25 mouse cellular contexts compared by ENCODE assay signal in the genomic region with DNA sequence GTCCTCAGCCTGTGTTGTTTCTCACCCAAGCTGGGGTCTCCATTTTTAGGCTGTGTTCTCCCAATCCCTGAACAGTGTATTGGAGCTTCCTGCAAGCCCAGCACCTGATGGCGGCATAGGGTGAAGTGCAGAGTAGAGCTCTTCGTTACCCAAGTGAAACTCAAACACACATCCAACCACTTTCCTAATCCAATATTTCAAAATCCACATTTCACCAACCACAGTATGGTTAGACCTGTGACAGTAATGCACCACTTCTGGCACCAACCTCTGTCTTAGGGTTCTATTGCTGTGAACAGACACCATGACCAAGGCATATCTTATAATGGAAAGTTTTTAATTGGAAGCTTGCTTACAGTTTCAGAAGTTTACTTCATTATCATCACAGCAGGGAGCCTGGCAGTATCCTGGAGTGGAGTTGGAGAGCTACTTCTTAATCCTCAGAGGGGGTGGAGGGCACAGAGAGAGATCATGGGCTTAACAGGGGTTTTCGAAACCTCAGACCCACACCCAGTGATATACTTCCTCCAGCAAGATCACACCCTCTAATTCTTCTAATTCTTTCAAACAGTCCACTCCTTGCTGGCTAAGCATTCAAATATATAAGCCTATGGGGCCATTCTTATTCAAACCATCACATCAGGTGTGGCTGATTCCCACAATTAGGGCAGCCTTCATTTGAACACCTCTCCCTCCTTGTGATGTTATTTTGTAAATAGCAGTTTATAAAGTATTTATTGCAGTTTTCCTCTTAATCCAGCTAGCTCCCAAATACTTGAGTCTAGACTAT. TPM values are rescaled to one million over a fixed set of nuclear protein-coding genes. Genes with fewer than 3 reads are reported as not detected.
DNase-seq lines count a peak whose midpoint lies in the region; ATAC-seq and TF ChIP-seq lines count a peak whose summit lies in the region.
"Had no signal": no experiment of that assay in that cellular context is flagged by ENCODE, and none has a peak within 500 bp of the region (broad histone marks: within the 10 kb centered on the region; RNA-seq: fewer than 3 reads in every experiment).

No protein-coding gene starts in this region.

- no peaks in the 10 kb centered on the region for H3K9me3 ChIP-seq in liver, embryonic 14.5 days (ENCODE audit: control insufficient read depth, low read length)
- H3K9me3 ChIP-seq in liver, embryonic 12.5 days (replicated peaks) = no peaks in the 10 kb centered on the region
- no peaks in the 10 kb centered on the region for H3K9me3 ChIP-seq in forebrain, embryonic 10.5 days
- H3K9me3 ChIP-seq: heart, embryonic 10.5 days; hindbrain, embryonic 15.5 days; liver, embryonic 13.5 days; neural tube, embryonic 13.5 days had no signal

- ATAC-seq in liver, embryonic 14.5 days (ENCODE audit: insufficient read depth) = no peak
- ATAC-seq in liver, embryonic 12.5 days = no peak
- ATAC-seq: forebrain, postnatal 0 days had no signal

- H3K4me1 ChIP-seq in liver, embryonic 14.5 days (replicated peaks; ENCODE audit: control insufficient read depth in 2 of 2, insufficient read depth in 2 of 2, low read length in 1 of 2) = no peaks in the 10 kb centered on the region
- no peaks in the 10 kb centered on the region for H3K4me1 ChIP-seq in liver, embryonic 12.5 days
- no peaks in the 10 kb centered on the region for H3K4me1 ChIP-seq in forebrain, embryonic 10.5 days
- H3K4me1 ChIP-seq: heart, embryonic 10.5 days; hindbrain, embryonic 15.5 days; liver, embryonic 13.5 days; neural tube, embryonic 13.5 days had no signal

- H3K4me3 ChIP-seq in liver, embryonic 14.5 days (ENCODE audit: insufficient read depth in 1 of 2, low read depth in 2 of 2, low read length in 2 of 2) = no peak overlapping the region
- no peak overlapping the region for H3K4me3 ChIP-seq in liver, embryonic 12.5 days
- H3K4me3 ChIP-seq in macrophage (ENCODE audit: inconsistent target) = peak overlapping the region; percentile 31
- H3K4me3 ChIP-seq in forebrain, embryonic 10.5 days = no peak overlapping the region
- H3K4me3 ChIP-seq: heart, embryonic 10.5 days; hindbrain, embryonic 15.5 days; liver, embryonic 13.5 days; neural tube, embryonic 13.5 days had no signal

- no peak for DNase-seq in liver, embryonic 14.5 days (ENCODE audit: low read depth in 3 of 3, low spot score in 3 of 3)
- DNase-seq in ZHBTc4 (ENCODE audit: low read depth, low spot score) = peak; percentile 44
- DNase-seq in forebrain, embryonic 10.5 days (ENCODE audit: extremely low spot score, low spot score) = no peak
- DNase-seq in layer of hippocampus, adult 8-10 months (ENCODE audit: low spot score in 2 of 2) = no peak
- no peak for DNase-seq in natural killer cell, adult 2 months (ENCODE audit: low spot score in 2 of 2)
- DNase-seq: adrenal gland, postnatal 10 days; cerebellum, adult 8-10 months; forebrain, postnatal 0 days; gastrocnemius, postnatal 36 days; kidney, adult 2 months; liver, embryonic 13.5 days; midbrain, embryonic 14.5 days; thymus, postnatal 14 days had no signal

- peaks cover 37% of the 10 kb centered on the region; the same call in 1 of the 2 replicates for H3K79me2 ChIP-seq in macrophage (ENCODE audit: inconsistent target)

- H3K4me2 ChIP-seq in liver, embryonic 14.5 days (ENCODE audit: low read depth) = peak overlapping the region; percentile 8; the same call in 1 of the 2 replicates
- H3K4me2 ChIP-seq in liver, embryonic 12.5 days = no peak overlapping the region
- H3K4me2 ChIP-seq: hindbrain, embryonic 15.5 days; liver, embryonic 13.5 days; neural tube, embryonic 13.5 days had no signal

- H3K36me3 ChIP-seq in liver, embryonic 14.5 days (replicated peaks; ENCODE audit: control insufficient read depth, insufficient read depth, low read depth) = no peaks in the 10 kb centered on the region
- no peaks in the 10 kb centered on the region for H3K36me3 ChIP-seq in liver, embryonic 12.5 days
- H3K36me3 ChIP-seq in macrophage (ENCODE audit: inconsistent target) = no peaks in the 10 kb centered on the region
- H3K36me3 ChIP-seq in forebrain, embryonic 10.5 days (replicated peaks) = no peaks in the 10 kb centered on the region
- H3K36me3 ChIP-seq: heart, embryonic 10.5 days; hindbrain, embryonic 15.5 days; liver, embryonic 13.5 days; neural tube, embryonic 13.5 days had no signal

- TF ChIP-seq CTCF in liver, embryonic 14.5 days (IDR thresholded peaks at IDR 0.05; ENCODE audit: low read depth) = no peak

- no peaks in the 10 kb centered on the region for H3K27me3 ChIP-seq in liver, embryonic 14.5 days (ENCODE audit: control insufficient read depth, insufficient read depth, low read length)
- H3K27me3 ChIP-seq in liver, embryonic 12.5 days (replicated peaks) = no peaks in the 10 kb centered on the region
- no peaks in the 10 kb centered on the region for H3K27me3 ChIP-seq in forebrain, embryonic 10.5 days (ENCODE audit: poor library complexity, severe bottlenecking)
- H3K27me3 ChIP-seq: hindbrain, embryonic 15.5 days; liver, embryonic 13.5 days; neural tube, embryonic 13.5 days had no signal

- no peak overlapping the region for H3K9ac ChIP-seq in liver, embryonic 14.5 days (replicated peaks)
- no peak overlapping the region for H3K9ac ChIP-seq in liver, embryonic 12.5 days
- H3K9ac ChIP-seq: forebrain, postnatal 0 days; hindbrain, embryonic 15.5 days; liver, embryonic 13.5 days; neural tube, embryonic 13.5 days had no signal

- no peak for TF ChIP-seq EP300 in liver, embryonic 14.5 days (IDR thresholded peaks at IDR 0.05; ENCODE audit: low read depth)

- 70% methylated on average over 3 of the region's 3 CpGs for WGBS in liver, embryonic 14.5 days (ENCODE audit: insufficient replicate concordance)
- WGBS in liver, embryonic 12.5 days (ENCODE audit: insufficient replicate concordance) = 84% methylated on average over 3 of the region's 3 CpGs
- 96% methylated on average over 3 of the region's 3 CpGs for WGBS in macrophage (ENCODE audit: missing documents)
- 87% methylated on average over 3 of the region's 3 CpGs for WGBS in forebrain, embryonic 10.5 days

- H3K27ac ChIP-seq in liver, embryonic 14.5 days = no peak overlapping the region
- H3K27ac ChIP-seq in liver, embryonic 12.5 days = no peak overlapping the region
- H3K27ac ChIP-seq in macrophage = peak overlapping the region; percentile 56; the same call in 1 of the 2 replicates
- no peak overlapping the region for H3K27ac ChIP-seq in forebrain, embryonic 10.5 days
- H3K27ac ChIP-seq: heart, embryonic 10.5 days; hindbrain, embryonic 15.5 days; kidney, postnatal 0 days; liver, embryonic 13.5 days; neural tube, embryonic 13.5 days had no signal

RNA-seq across cellular contexts. Expression of a gene that starts 6.0 kb away (rescaled TPM):
- 41.4 and 65.9 TPM in 2 replicates for polyA plus RNA-seq in liver, embryonic 14.5 days (2012; rRNA removed)
- not detected in 2 replicates for polyA plus RNA-seq in liver, embryonic 14.5 days (2014; fragmentation: Nextera tagmentation; extraction: Ambion mirVana)
- not detected in 2 replicates for polyA plus RNA-seq in liver, embryonic 12.5 days (2016; fragmentation: Nextera tagmentation; extraction: Ambion mirVana)
- 100 to 1,000 TPM in 4 of 26 experiments, 10 to 100 TPM in 21, 1 to 10 TPM in 1; 9.3 to 149 (median 66.7) TPM for total RNA-seq in macrophage (2018; cell fraction: chromatin; rRNA removed)
- 100 to 1,000 TPM; 115 to 754 (median 414) TPM for total RNA-seq in macrophage (2018; cell fraction: cytosol; rRNA removed)
- 100 to 1,000 TPM in 8 of 26 experiments, 10 to 100 TPM in 13, 1 to 10 TPM in 1, not detected in 4; 5.0 to 237 (median 44.2) TPM for total RNA-seq in macrophage (2018; cell fraction: nucleus; rRNA removed)
- polyA plus RNA-seq in macrophage (2018) = 224 to 377 TPM (median 317 TPM) in 3 replicates
- polyA plus RNA-seq in forebrain, embryonic 10.5 days (2016; fragmentation: Nextera tagmentation; extraction: Ambion mirVana) = not detected in 2 replicates
- 10 to 100 TPM in 3 of 4 experiments, 1 to 10 TPM in 1; 8.5 to 15.5 (median 10.8) TPM for total RNA-seq in layer of hippocampus, adult 8-10 months (2022)
- polyA plus RNA-seq: embryonic facial prominence, embryonic 11.5 days; forebrain, embryonic 11.5 days; forebrain, postnatal 0 days; heart, embryonic 10.5 days; heart, embryonic 16.5 days; hindbrain, embryonic 15.5 days; intestine, embryonic 14.5 days; kidney, postnatal 0 days; limb, embryonic 11.5 days; liver, embryonic 13.5 days; lung, embryonic 16.5 days; neural tube, embryonic 13.5 days had no signal

RNA-seq across cellular contexts. Expression of a gene that starts 7.4 kb away (rescaled TPM):
- polyA plus RNA-seq in liver, embryonic 14.5 days (2012; rRNA removed) = 65.8 and 81.4 TPM in 2 replicates
- polyA plus RNA-seq in liver, embryonic 14.5 days (2014; fragmentation: Nextera tagmentation; extraction: Ambion mirVana) = 87.0 and 91.4 TPM in 2 replicates
- polyA plus RNA-seq in liver, embryonic 12.5 days (2016; fragmentation: Nextera tagmentation; extraction: Ambion mirVana) = 75.0 and 76.1 TPM in 2 replicates
- 100 to 1,000 TPM in 20 of 26 experiments, 10 to 100 TPM in 6; 59.3 to 486 (median 206) TPM for total RNA-seq in macrophage (2018; cell fraction: chromatin; rRNA removed)
- total RNA-seq in macrophage (2018; cell fraction: cytosol; rRNA removed) = 1,000 to 10,000 TPM in 1 of 26 experiments, 100 to 1,000 TPM in 25; 145 to 1,031 (median 495) TPM
- 100 to 1,000 TPM; 115 to 714 (median 460) TPM for total RNA-seq in macrophage (2018; cell fraction: nucleus; rRNA removed)
- polyA plus RNA-seq in macrophage (2018) = 39.2 to 329 TPM (median 249 TPM) in 3 replicates
- polyA plus RNA-seq in forebrain, embryonic 10.5 days (2016; fragmentation: Nextera tagmentation; extraction: Ambion mirVana) = 82.4 and 83.6 TPM in 2 replicates
- 10 to 100 TPM; 14.9 to 21.4 (median 18.2) TPM for total RNA-seq in layer of hippocampus, adult 8-10 months (2022)

RNA-seq across cellular contexts. Expression of a gene that starts 7.7 kb away (rescaled TPM):
- 16.7 and 24.7 TPM in 2 replicates for polyA plus RNA-seq in liver, embryonic 14.5 days (2012; rRNA removed)
- 16.9 and 18.7 TPM in 2 replicates for polyA plus RNA-seq in liver, embryonic 14.5 days (2014; fragmentation: Nextera tagmentation; extraction: Ambion mirVana)
- 26.1 and 30.6 TPM in 2 replicates for polyA plus RNA-seq in liver, embryonic 12.5 days (2016; fragmentation: Nextera tagmentation; extraction: Ambion mirVana)
- total RNA-seq in macrophage (2018; cell fraction: chromatin; rRNA removed) = 100 to 1,000 TPM in 24 of 26 experiments, 10 to 100 TPM in 2; 81.0 to 269 (median 166) TPM
- 100 to 1,000 TPM in 17 of 26 experiments, 10 to 100 TPM in 9; 54.4 to 124 (median 104) TPM for total RNA-seq in macrophage (2018; cell fraction: cytosol; rRNA removed)
- 100 to 1,000 TPM; 107 to 285 (median 147) TPM for total RNA-seq in macrophage (2018; cell fraction: nucleus; rRNA removed)
- 52.7 to 128 TPM (median 76.1 TPM) in 3 replicates for polyA plus RNA-seq in macrophage (2018)
- polyA plus RNA-seq in forebrain, embryonic 10.5 days (2016; fragmentation: Nextera tagmentation; extraction: Ambion mirVana) = 44.8 and 45.3 TPM in 2 replicates
- 100 to 1,000 TPM in 1 of 4 experiments, 10 to 100 TPM in 3; 87.5 to 104 (median 94.3) TPM for total RNA-seq in layer of hippocampus, adult 8-10 months (2022)

RNA-seq across cellular contexts. Expression of a gene that starts 13.5 kb away (rescaled TPM):
- polyA plus RNA-seq in liver, embryonic 14.5 days (2012; rRNA removed) = 34.5 and 51.3 TPM in 2 replicates
- 85.7 and 90.8 TPM in 2 replicates for polyA plus RNA-seq in liver, embryonic 14.5 days (2014; fragmentation: Nextera tagmentation; extraction: Ambion mirVana)
- polyA plus RNA-seq in liver, embryonic 12.5 days (2016; fragmentation: Nextera tagmentation; extraction: Ambion mirVana) = 144 and 147 TPM in 2 replicates
- 10 to 100 TPM in 1 of 26 experiments, 1 to 10 TPM in 25; 1.3 to 13.7 (median 4.0) TPM for total RNA-seq in macrophage (2018; cell fraction: chromatin; rRNA removed)
- 10 to 100 TPM; 14.0 to 29.3 (median 21.1) TPM for total RNA-seq in macrophage (2018; cell fraction: cytosol; rRNA removed)
- total RNA-seq in macrophage (2018; cell fraction: nucleus; rRNA removed) = 10 to 100 TPM in 5 of 26 experiments, 1 to 10 TPM in 21; 3.2 to 20.0 (median 6.8) TPM
- polyA plus RNA-seq in macrophage (2018) = 33.4 to 83.1 TPM (median 37.9 TPM) in 3 replicates
- polyA plus RNA-seq in forebrain, embryonic 10.5 days (2016; fragmentation: Nextera tagmentation; extraction: Ambion mirVana) = 503 and 517 TPM in 2 replicates
- total RNA-seq in layer of hippocampus, adult 8-10 months (2022) = 10 to 100 TPM; 61.2 to 67.5 (median 64.1) TPM

RNA-seq across cellular contexts. Expression of a gene that starts 13.6 kb away (rescaled TPM):
- 19.9 and 34.5 TPM in 2 replicates for polyA plus RNA-seq in liver, embryonic 14.5 days (2012; rRNA removed)
- polyA plus RNA-seq in liver, embryonic 14.5 days (2014; fragmentation: Nextera tagmentation; extraction: Ambion mirVana) = 54.8 and 59.7 TPM in 2 replicates
- polyA plus RNA-seq in liver, embryonic 12.5 days (2016; fragmentation: Nextera tagmentation; extraction: Ambion mirVana) = 69.7 and 74.0 TPM in 2 replicates
- 10 to 100 TPM in 24 of 26 experiments, 1 to 10 TPM in 2; 7.4 to 46.8 (median 26.2) TPM for total RNA-seq in macrophage (2018; cell fraction: chromatin; rRNA removed)
- total RNA-seq in macrophage (2018; cell fraction: cytosol; rRNA removed) = 10 to 100 TPM; 30.9 to 54.7 (median 37.9) TPM
- 10 to 100 TPM in 24 of 26 experiments, 1 to 10 TPM in 2; 9.4 to 31.7 (median 18.9) TPM for total RNA-seq in macrophage (2018; cell fraction: nucleus; rRNA removed)
- polyA plus RNA-seq in macrophage (2018) = 56.9 to 68.6 TPM (median 67.4 TPM) in 3 replicates
- polyA plus RNA-seq in forebrain, embryonic 10.5 days (2016; fragmentation: Nextera tagmentation; extraction: Ambion mirVana) = 190 and 197 TPM in 2 replicates
- total RNA-seq in layer of hippocampus, adult 8-10 months (2022) = 10 to 100 TPM; 30.4 to 37.1 (median 34.9) TPM
